Mouse (Mus musculus) midbrain, embryonic 13.5 days (tissue): ENCODE measurements around the gene Fkbpl. TPM values are rescaled to one million over a fixed set of nuclear protein-coding genes. Genes with fewer than 3 reads are reported as not detected.

ENCODE experiments used
- ATAC-seq: fragments of 200-750 bp; cut with Nextera tagmentation; 2 replicates; pipeline ENCODE4 v1.8.0; 2017; ENCODE audit warnings: mild to moderate bottlenecking, moderate TSS enrichment, moderate library complexity
- H3K27ac ChIP-seq: fragments of 300-500 bp; sonication (generic); 2 replicates; pipeline ENCODE4 v1.5.1; 2015; ENCODE audit warnings: inconsistent platforms, mild to moderate bottlenecking, moderate library complexity
- H3K27me3 ChIP-seq: fragments of 300-500 bp; sonication (generic); 2 replicates; pipeline ENCODE4 v1.6.1; 2015; ENCODE audit warnings: mild to moderate bottlenecking, inconsistent platforms
- H3K36me3 ChIP-seq: fragments of 300-500 bp; sonication (generic); 2 replicates; pipeline ENCODE4 v1.6.1; 2015; ENCODE audit warnings: mild to moderate bottlenecking, inconsistent platforms
- H3K4me1 ChIP-seq: fragments of 300-500 bp; sonication (generic); replicated peaks from 2 replicates; pipeline ENCODE4 v1.6.1; 2015; ENCODE audit warnings: inconsistent platforms
- H3K4me2 ChIP-seq: fragments of 300-500 bp; sonication (generic); replicated peaks from 2 replicates; pipeline ENCODE4 v1.6.1; 2015; ENCODE audit warnings: moderate library complexity, mild to moderate bottlenecking, inconsistent platforms
- H3K4me3 ChIP-seq: fragments of 300-500 bp; sonication (generic); replicated peaks from 2 replicates; pipeline ENCODE4 v1.5.1; 2015; ENCODE audit warnings: mild to moderate bottlenecking, inconsistent platforms
- H3K9ac ChIP-seq: fragments of 300-500 bp; sonication (generic); replicated peaks from 2 replicates; pipeline ENCODE4 v1.6.1; 2015; ENCODE audit warnings: mild to moderate bottlenecking, inconsistent platforms
- H3K9me3 ChIP-seq: fragments of 300-500 bp; sonication (generic); 2 replicates; pipeline ENCODE4 v1.6.1; 2016; ENCODE audit warnings: mild to moderate bottlenecking, inconsistent platforms
- WGBS: fragments of 180-500 bp; shearing (Covaris S2); methylation state at CpG from one replicate; pipeline ENCODE4 v1.1.7; 2015; 5-methylcytosine and 5-hydroxymethylcytosine counted together
- polyA plus RNA-seq: library from polyadenylated mRNA; unstranded; fragments of >200 nt; fragmentation: Nextera tagmentation; extraction: Ambion mirVana; gene quantifications from 2 replicates; pipeline ENCODE4 v1.2.1, GENCODE M21; 2015

Gene Fkbpl
- polyA plus RNA-seq, 1 experiment from 2014 or later: 18.9 TPM

GRCm38 (mm10) chr17:34685120-34686110 is 40.9 kb downstream of the Fkbpl start:
- no peaks in the 10 kb centered on the region for H3K27me3 ChIP-seq
- H3K4me1 ChIP-seq: peaks cover 3% of the 10 kb centered on the region; the same call in 1 of the 2 replicates
- H3K36me3 ChIP-seq: no peaks in the 10 kb centered on the region
- H3K9ac ChIP-seq: no peak overlapping the region
- no peaks in the 10 kb centered on the region for H3K9me3 ChIP-seq
- no peak overlapping the region for H3K4me2 ChIP-seq
- WGBS: 80% methylated on average over 28 of the region's 28 CpGs
- no peak overlapping the region for H3K27ac ChIP-seq
- peak; percentile 44; the same call in 1 of the 2 replicates for ATAC-seq
- H3K4me3 ChIP-seq: no peak overlapping the region

- 91% methylated on average over 7 of the region's 7 CpGs for WGBS
- Histone ChIP-seq H3K4me2 (no peak overlapping the region), H3K4me1 (no peaks in the 10 kb centered on the region), H3K36me3 (no peaks in the 10 kb centered on the region), H3K27ac (no peak overlapping the region), H3K9ac (no peak overlapping the region), H3K27me3 (no peaks in the 10 kb centered on the region), H3K9me3 (no peaks in the 10 kb centered on the region), H3K4me3 (no peak overlapping the region)
- no peak for ATAC-seq
Measured at GRCm38 (mm10) chr17:34688889-34689288, 44.3 kb downstream of the Fkbpl start.

- ATAC-seq: no peak
- Histone ChIP-seq H3K9ac (no peak overlapping the region), H3K4me1 (no peaks in the 10 kb centered on the region), H3K4me3 (no peak overlapping the region), H3K27me3 (no peaks in the 10 kb centered on the region), H3K4me2 (no peak overlapping the region), H3K27ac (no peak overlapping the region), H3K9me3 (no peaks in the 10 kb centered on the region), H3K36me3 (no peaks in the 10 kb centered on the region)
- 84% methylated on average over 4 of the region's 4 CpGs for WGBS
Measured at GRCm38 (mm10) chr17:34690458-34690857, 45.9 kb downstream of the Fkbpl start.

GRCm38 (mm10) chr17:34692906-34693305 is 48.3 kb downstream of the Fkbpl start:
- H3K27ac ChIP-seq: no peak overlapping the region
- no peak for ATAC-seq
- H3K27me3 ChIP-seq: no peaks in the 10 kb centered on the region
- H3K9me3 ChIP-seq: no peaks in the 10 kb centered on the region
- H3K4me3 ChIP-seq: no peak overlapping the region
- no peaks in the 10 kb centered on the region for H3K36me3 ChIP-seq
- H3K4me2 ChIP-seq: no peak overlapping the region
- no peak overlapping the region for H3K9ac ChIP-seq
- 67% methylated on average over 7 of the region's 7 CpGs for WGBS
- H3K4me1 ChIP-seq: no peaks in the 10 kb centered on the region

Other genes with a start within 250 kb of the Fkbpl start
- gene BC051142, start 245.9 kb upstream of the Fkbpl start, polyA plus RNA-seq: 4.6 and 5.6 TPM in 2 replicates
- gene Btnl4, start 167.4 kb upstream of the Fkbpl start, polyA plus RNA-seq: not detected in 2 replicates
- not detected in 2 replicates for gene Btnl6, start 127.4 kb upstream of the Fkbpl start, polyA plus RNA-seq
- gene Notch4, start 80.5 kb upstream of the Fkbpl start, polyA plus RNA-seq: 8.9 and 9.1 TPM in 2 replicates
- 2.8 and 3.4 TPM in 2 replicates for gene Gpsm3, start 55.0 kb upstream of the Fkbpl start, polyA plus RNA-seq
- gene Pbx2, start 53.5 kb upstream of the Fkbpl start, polyA plus RNA-seq: 13.3 and 15.3 TPM in 2 replicates
- 1.5 and 2.2 TPM in 2 replicates for gene Ager, start 46.9 kb upstream of the Fkbpl start, polyA plus RNA-seq
- 324 and 337 TPM in 2 replicates for gene Rnf5, start 41.1 kb upstream of the Fkbpl start, polyA plus RNA-seq
- gene Agpat1, start 40.5 kb upstream of the Fkbpl start, polyA plus RNA-seq: 86.0 and 100 TPM in 2 replicates
- 6.8 and 8.6 TPM in 2 replicates for gene Egfl8, start 28.8 kb upstream of the Fkbpl start, polyA plus RNA-seq
- 22.3 and 23.3 TPM in 2 replicates for gene Ppt2, start 16.3 kb upstream of the Fkbpl start, polyA plus RNA-seq
- 7.4 and 7.5 TPM in 2 replicates for gene Prrt1, start 15.2 kb upstream of the Fkbpl start, polyA plus RNA-seq
- gene Atf6b, start 2.4 kb downstream of the Fkbpl start, polyA plus RNA-seq: 118 and 122 TPM in 2 replicates
- gene Tnxb, start 25.8 kb downstream of the Fkbpl start, polyA plus RNA-seq: 0.08 and 0.10 TPM in 2 replicates
- gene C4b, start 99.1 kb downstream of the Fkbpl start, polyA plus RNA-seq: not detected in 2 replicates
- not detected in 2 replicates for gene Cyp21a1, start 159.8 kb downstream of the Fkbpl start, polyA plus RNA-seq
- gene Stk19, start 192.2 kb downstream of the Fkbpl start, polyA plus RNA-seq: 38.5 and 40.5 TPM in 2 replicates
- gene Dxo, start 192.3 kb downstream of the Fkbpl start, polyA plus RNA-seq: 74.7 and 76.1 TPM in 2 replicates
- 59.3 and 61.3 TPM in 2 replicates for gene Skiv2l, start 205.4 kb downstream of the Fkbpl start, polyA plus RNA-seq
- 95.0 and 100 TPM in 2 replicates for gene Nelfe, start 205.6 kb downstream of the Fkbpl start, polyA plus RNA-seq
- gene Cfb, start 217.8 kb downstream of the Fkbpl start, polyA plus RNA-seq: 1.7 and 2.2 TPM in 2 replicates
- gene Zbtb12, start 234.7 kb downstream of the Fkbpl start, polyA plus RNA-seq: 13.2 and 16.3 TPM in 2 replicates
- 0.08 TPM in 1 of 2 replicates, not detected in the other for gene Gm20547, start 237.3 kb downstream of the Fkbpl start, polyA plus RNA-seq